Mouse (Mus musculus) Patski (cell line): ENCODE measurements at regions not wholly inside any gene's neighbourhood (a gene's known extent, or its start where the extent isn't known, plus 50 kb on each side); places are given as distances from the start of the nearest gene placed in this dataset.
A peak's percentile ranks its signal among the peaks of the same experiment; 100 is the strongest.

Experiments used
- ATAC-seq: fragments of 100-300 bp; one replicate; pipeline ENCODE4 v1.8.0; 2021
- CTCF ChIA-PET: fragments of 350-600 bp; sonication (Branson Sonifier 250); formaldehyde crosslinking; loops from one replicate; lab custom pipeline; 2022; ENCODE audit warnings: inconsistent platforms; lab: Charles Lee
- POLR2A ChIA-PET: fragments of 350-600 bp; sonication (Branson Sonifier 250); formaldehyde crosslinking; loops from one replicate; lab custom pipeline; 2022; ENCODE audit warnings: antibody characterized with exemption, inconsistent platforms; lab: Charles Lee
- DNase-seq: peaks from one replicate; pipeline ENCODE4 v3.0.0-alpha.2; 2011; ENCODE audit warnings: low read depth, low spot score
- H3K27me3 ChIP-seq: fragments of 371-371 bp; one replicate; pipeline ENCODE4 v1.5.1; 2021
- CTCF ChIP-seq: fragments of 100-300 bp; IDR thresholded peaks from one replicate; pipeline ENCODE4 v1.5.1; 2021
- in situ Hi-C: fragments of 300-500 bp; cut with MboI; formaldehyde crosslinking; loops from 3 replicates; pipeline ENCODE4 v1.11.1; 2018; ENCODE audit warnings: low pct_unique_long_range_greater_than_20kb, mixed read lengths

DNA sequence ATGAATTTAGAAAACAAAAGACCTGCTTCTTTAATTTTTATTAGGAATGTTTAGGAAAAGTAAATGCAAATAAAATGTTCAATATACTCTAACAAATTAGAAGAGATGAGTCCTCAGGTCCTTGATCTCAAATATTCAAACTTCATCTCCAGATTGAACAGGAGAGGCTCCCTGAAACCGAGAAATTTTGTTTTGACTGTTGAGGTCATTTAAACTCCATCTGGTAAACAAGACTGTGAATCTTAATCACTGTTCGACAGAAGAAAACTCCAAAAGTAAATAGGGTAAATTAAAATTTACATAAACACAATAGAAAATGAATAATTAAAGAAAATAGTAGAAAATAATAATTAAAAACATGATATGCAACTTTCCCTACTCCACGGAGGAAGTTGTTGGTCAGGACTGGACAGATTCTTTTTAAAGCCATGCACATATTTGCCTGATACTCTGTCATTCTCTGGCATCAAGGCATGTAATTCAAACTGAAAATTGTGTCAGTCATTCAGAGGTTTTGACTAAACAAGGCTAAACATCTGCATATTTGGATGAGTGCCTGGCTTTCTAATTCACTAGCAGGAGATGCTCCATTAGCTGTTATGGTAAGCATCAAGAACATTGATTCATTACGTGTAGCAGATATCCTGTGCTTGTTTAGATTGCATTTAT is 470.8 kb downstream of the Cenpc1 start:
- CTCF ChIA-PET = no interaction called here
- DNase-seq (no peak), ATAC-seq (no peak)
- TF ChIP-seq CTCF = no peak
- peaks cover 5% of the 10 kb centered on the region for H3K27me3 ChIP-seq
- in situ Hi-C loops = loop anchor here (25.0 kb wide), 1 partner anchor 343 kb away; no protein-coding TSS in a partner anchor
- POLR2A ChIA-PET = no interaction called here

DNA sequence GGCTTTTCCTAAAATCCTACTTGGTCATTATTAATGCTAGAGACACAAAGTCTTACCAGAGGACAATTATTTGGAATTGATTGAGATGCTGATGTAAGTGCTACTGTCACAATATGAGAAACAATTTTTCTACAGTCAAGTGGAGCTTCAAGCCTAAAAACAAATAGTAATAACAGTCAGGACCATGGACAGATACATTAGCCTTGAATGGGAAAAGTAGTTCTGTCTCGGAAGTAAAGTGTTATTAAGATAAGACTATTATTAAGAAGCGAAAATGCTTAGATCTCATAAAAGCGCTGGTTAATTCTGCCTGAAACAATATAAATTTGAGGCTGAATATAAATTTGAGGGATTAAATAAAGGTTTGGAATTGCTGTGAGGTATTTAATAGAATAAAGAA is 473.1 kb downstream of the Cenpc1 start:
- no peak for TF ChIP-seq CTCF
- no peaks in the 10 kb centered on the region for H3K27me3 ChIP-seq
- DNase-seq (no peak), ATAC-seq (no peak)
- in situ Hi-C loops = loop anchor here (25.0 kb wide), 1 partner anchor 345 kb away; no protein-coding TSS in a partner anchor
- CTCF ChIA-PET = no interaction called here
- POLR2A ChIA-PET = no interaction called here

DNA sequence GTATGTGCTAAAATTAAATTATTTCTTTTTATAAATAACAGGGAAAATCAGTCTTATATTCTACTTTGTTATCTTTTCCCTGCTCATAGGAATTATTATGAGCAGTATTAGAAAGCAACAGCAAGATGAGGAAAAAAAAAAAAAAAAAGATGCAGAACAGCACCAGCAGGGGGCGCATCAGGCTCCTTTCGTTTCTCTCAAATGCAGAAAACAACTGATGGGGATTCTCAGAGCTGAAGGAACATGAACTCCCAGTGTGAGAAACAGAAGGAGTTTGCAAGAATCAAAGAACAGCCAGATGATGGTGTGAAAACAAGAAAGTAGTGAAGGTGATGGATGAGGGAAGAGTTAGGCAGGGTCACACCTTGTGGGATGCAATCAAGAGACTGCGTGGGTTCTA is 478.7 kb downstream of the Cenpc1 start:
- peaks cover 5% of the 10 kb centered on the region for H3K27me3 ChIP-seq
- peak; percentile 48 for TF ChIP-seq CTCF
- ChIA-PET CTCF (no interaction called here), POLR2A (interaction anchor here (0.7 kb wide), 1 partner anchor 353 kb away, joined by 4 read pairs; no protein-coding TSS in a partner anchor)
- DNase-seq = no peak
- in situ Hi-C loops = loop anchor here (25.0 kb wide), 1 partner anchor 351 kb away; no protein-coding TSS in a partner anchor
- ATAC-seq = no peak

DNA sequence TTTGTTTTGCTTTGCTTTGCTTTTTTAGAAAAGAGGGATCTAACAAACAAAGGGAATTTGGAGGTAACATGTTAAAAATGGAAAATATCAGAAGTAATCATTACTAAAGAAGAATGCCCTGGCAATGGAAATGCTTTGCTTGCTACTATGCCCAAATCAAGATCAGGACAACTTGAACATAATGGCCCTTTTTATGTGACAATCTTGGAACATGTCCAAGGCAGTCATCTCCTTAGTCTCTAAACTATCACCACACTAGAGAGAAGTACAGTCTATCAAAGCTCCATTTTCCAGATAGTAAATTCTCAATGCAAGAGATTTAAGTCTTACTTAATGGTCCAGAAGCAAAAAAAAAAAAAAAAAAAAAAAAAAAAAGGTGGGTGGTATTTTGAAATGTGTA is 492.9 kb downstream of the Cenpc1 start:
- POLR2A ChIA-PET = interaction anchor here (0.6 kb wide), 1 partner anchor 703 kb away, joined by 4 read pairs; no protein-coding TSS in a partner anchor
- ATAC-seq = no peak

DNA sequence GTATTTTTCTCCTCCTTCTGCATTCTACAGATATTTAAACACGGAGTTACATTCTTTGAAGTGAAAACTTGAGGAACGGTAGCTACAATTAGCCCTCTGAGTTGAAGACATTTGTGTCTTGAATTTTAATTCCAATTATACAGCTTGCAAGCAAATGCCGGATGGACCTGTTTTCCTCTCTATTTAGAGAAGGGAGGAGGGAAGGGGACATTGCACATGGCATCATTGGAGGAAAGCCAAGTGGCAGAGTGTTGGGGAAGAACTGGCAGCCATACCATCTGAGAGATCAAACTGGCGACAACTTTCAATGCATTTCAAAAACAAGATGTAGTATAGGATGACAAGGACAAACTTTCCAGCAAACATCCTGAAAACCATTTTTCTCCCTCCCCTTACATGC is 493.4 kb downstream of the Cenpc1 start:
- in situ Hi-C loops = no loop called here
- ATAC-seq = no peak
- POLR2A ChIA-PET = interaction anchor here (0.6 kb wide), 1 partner anchor 703 kb away, joined by 4 read pairs; no protein-coding TSS in a partner anchor

More for the DNA sequence above, 492.9 kb downstream of the Cenpc1 start:
- in situ Hi-C loops = no loop called here
- CTCF ChIA-PET = no interaction called here
- no peak for TF ChIP-seq CTCF
- no peaks in the 10 kb centered on the region for H3K27me3 ChIP-seq
- no peak for DNase-seq

DNA sequence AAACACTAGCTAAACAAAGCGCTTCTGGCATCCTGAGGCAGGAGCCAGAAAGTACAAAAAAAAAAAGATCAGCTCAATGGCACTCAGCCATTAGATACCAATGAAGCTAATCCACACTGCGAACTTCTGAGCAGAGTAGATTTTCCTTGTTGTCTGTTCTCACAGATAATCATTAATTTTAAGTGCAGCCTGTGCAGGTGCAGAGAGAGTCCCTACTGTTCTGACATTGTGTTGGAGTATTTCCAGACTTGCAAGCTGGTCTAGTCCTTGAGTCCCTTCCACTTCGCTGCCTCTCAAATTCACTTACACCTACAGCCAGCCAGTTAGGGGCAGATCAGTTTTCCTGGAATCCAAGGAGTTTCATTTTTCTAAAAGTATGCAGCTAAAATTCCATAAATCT is 494.0 kb downstream of the Cenpc1 start:
- in situ Hi-C loops = no loop called here
- no peaks in the 10 kb centered on the region for H3K27me3 ChIP-seq
- ChIA-PET CTCF (no interaction called here), POLR2A (no interaction called here)
- no peak for DNase-seq
- no peak for ATAC-seq
- no peak for TF ChIP-seq CTCF

More for the DNA sequence above, 493.4 kb downstream of the Cenpc1 start:
- TF ChIP-seq CTCF = no peak
- CTCF ChIA-PET = no interaction called here
- no peak for DNase-seq
- no peaks in the 10 kb centered on the region for H3K27me3 ChIP-seq

DNA sequence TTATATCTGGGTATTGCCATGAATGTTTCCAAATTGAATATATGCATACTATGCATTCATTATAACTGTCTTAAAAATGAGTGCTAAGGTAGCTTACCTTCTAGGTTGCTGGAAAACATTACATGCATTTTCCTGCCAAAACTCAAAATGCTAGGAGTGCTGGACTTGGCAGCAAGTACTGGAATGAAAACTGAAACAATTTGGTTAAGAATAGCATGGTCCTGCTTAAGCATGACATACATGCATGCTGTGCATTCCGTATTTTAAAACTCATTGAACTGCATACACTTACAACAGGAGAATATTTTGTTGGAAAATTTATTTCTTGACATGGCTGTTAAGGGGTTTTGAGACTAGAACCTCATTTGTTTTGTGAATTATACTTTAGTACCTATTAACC is 529.1 kb downstream of the Cenpc1 start:
- no peak for ATAC-seq
- TF ChIP-seq CTCF = no peak
- no peak for DNase-seq
- ChIA-PET CTCF (no interaction called here), POLR2A (no interaction called here)
- in situ Hi-C loops = no loop called here
- H3K27me3 ChIP-seq = no peaks in the 10 kb centered on the region

DNA sequence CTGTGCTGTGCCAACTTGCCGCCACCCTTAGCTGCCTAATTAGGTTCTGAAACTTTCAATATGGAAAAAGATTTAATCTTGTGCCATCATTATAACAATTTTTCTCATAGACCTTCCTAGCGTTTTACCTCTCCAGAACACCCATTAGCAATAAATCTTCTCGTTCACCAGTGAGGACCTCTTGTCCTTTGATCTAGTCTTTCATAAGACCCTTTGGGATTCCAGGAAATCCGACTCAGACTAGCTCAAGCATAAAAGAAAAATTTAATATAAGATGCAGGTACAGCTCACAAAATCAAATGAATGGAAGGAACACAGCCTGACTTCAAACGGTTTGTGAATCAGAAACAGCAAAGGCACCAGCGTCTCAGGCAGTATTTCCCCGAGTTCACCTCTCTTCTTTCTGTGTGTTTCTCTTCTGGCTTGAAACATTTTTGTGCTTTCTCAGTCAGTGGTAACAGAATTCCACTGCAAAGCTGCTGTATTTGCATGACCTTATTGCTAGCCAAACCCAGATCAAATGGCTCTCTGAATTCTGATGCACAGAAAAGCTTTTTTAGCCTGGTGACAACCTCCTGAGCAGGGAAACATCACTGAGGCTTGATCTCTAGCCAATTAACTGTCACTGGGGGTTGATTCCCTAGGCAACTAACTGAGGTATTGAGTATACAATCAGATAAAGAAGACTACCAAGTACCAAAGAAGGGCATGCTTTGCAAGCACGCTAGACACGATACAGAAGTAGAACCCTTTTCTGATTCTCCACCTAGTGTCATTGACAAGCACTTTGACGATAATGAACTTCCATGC is 539.8 kb downstream of the Cenpc1 start:
- in situ Hi-C loops = no loop called here
- TF ChIP-seq CTCF = no peak
- no peaks in the 10 kb centered on the region for H3K27me3 ChIP-seq
- ATAC-seq (no peak), DNase-seq (no peak)
- ChIA-PET CTCF (interaction anchor here (1.0 kb wide), 1 partner anchor 13 kb away, joined by 3 read pairs; no protein-coding TSS in a partner anchor), POLR2A (no interaction called here)

DNA sequence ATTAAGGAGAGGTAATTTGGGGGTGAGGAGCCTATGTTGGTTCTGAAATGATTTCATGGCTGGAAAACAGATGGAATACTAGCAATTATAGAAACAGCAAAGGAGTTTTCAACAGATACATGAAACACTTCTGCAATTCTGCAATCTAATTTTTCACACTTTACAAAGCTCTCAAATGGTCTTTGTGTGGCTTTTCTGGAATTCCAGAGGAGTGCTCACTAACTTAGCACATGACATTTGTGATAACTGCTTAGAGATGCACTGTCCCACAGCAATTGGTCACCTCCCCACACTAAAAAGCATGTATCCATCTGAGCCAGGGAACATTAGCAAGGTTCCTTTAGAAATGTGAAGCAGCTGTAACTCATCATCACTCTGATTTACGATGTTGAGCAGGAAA is 560.1 kb downstream of the Cenpc1 start:
- in situ Hi-C loops = no loop called here
- DNase-seq = no peak
- POLR2A ChIA-PET = no interaction called here

DNA sequence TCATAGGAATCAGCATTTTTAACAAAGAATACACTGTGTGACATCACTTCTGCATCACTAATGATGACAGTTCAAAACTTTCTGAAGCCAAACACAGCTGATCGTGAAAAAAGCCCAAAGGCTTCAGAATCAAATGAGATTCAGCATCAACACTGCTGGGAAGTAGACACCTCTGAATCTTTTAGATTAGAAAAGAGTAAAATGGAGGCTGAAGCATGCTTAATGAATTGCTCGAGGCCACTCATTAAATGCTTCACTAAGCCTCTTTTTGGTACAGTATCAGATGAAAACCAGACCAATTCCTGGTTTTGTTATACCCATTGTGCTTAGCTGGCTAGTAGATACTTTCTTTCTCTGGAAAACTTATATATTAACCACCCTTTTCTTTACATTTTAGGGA is 568.1 kb downstream of the Cenpc1 start:
- no peak for TF ChIP-seq CTCF
- POLR2A ChIA-PET = no interaction called here
- H3K27me3 ChIP-seq = no peaks in the 10 kb centered on the region
- DNase-seq (no peak), ATAC-seq (no peak)
- in situ Hi-C loops = no loop called here
- CTCF ChIA-PET = no interaction called here

More for the DNA sequence above, 560.1 kb downstream of the Cenpc1 start:
- no peak for TF ChIP-seq CTCF
- ATAC-seq = no peak
- CTCF ChIA-PET = no interaction called here
- no peaks in the 10 kb centered on the region for H3K27me3 ChIP-seq
